Mouse (Mus musculus): ENCODE results near the gene Dyrk1a.
"Not testable (repeated sequence)": the region's sequence is repeated elsewhere in the genome, so short reads cannot be mapped to it uniquely, and the experiment has no call there.

The Dyrk1a gene

DNA sequence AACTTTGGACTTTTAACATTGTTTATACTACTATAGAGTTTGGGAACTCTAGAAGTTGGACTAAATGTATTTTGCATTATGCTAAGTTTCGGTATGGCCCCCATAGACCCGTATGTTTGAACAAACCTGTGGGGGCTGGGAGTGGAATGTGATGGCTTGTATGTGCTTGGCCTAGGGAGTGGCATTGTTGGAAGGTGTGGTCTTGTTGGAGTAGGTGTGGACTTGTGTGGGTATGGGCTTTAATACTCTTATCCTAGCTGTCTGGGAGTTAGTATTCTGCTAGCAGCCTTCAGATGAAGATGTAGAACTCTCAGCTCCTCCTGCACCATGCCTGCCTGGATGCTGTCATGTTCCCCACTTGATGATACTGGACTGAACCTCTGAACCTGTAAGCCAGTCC, 72.0 kb downstream of the Dyrk1a start:
- DNase-seq: no peak

GRCm38 (mm10) chr16:94647153-94647552, 77.3 kb downstream of the Dyrk1a start:
- DNase-seq: no peak

DNA sequence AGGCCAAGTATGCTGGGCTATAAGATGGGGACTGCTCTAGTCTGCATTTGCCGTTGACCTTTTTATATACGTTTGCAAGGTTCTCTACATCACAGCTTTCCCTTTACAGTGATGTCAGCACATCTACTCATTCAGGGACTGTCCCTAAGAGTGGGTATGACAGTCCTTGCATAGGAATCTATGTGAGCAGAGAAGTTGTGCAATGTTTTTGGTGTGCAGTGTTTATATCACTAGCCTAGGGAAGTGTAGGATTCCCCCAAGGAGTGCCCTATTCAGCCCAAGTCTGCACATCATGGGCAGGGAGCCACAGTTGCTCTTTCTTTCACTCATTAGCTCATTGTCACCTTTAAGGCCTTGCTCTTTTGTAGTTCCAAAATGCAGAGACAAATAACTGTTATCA, 78.1 kb downstream of the Dyrk1a start:
- DNase-seq: no peak

DNA sequence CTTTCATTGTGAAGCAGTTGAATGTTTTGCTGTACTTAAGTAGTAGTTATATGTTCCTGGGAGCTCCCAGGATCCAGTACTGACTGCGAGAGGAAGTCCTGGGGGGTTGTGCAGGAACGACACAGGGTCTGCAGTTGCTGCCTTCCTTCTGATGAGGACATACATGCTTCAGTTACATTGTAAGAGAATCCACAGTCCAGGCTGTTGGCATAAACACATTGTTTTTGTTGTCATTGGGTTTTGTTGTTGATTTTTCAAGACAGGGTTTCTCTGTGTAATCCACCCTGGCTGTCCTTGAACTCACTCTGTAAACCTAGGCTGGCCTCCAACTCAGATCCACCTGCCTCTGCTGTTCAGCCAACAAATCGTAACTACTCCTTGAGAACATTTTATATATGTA, 80.1 kb downstream of the Dyrk1a start:
- no peak for DNase-seq

DNA sequence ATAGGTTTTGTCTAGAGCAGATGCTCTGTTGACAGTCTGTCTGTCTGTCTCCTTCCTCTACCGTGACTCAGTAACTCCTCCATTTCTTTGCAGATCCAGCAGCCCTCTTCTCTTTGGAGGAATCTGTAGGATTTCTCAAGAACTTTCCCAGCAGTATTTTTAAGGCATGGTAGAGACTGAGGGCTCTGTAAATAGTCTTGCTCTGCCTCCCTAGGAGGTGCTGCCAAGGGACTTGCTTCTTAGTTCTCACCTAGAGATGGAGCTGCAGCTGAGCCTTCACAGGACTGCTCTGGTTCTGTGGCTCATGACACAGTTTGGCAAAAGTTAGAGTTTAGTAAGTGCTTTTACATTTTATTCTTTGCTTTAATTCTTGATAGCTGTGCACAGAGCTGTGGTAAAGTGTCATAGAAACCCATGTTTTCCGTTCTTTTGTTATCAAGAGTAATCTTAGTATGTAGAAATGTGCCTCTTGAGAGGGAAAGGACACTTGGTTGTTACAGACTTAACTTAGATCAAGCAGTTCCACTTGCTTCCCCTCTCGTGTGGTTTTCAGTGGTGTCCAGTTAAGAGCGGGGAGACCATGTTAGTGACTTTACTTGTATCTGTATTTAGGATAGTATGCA, 82.4 kb downstream of the Dyrk1a start:
- no peak for DNase-seq

DNA sequence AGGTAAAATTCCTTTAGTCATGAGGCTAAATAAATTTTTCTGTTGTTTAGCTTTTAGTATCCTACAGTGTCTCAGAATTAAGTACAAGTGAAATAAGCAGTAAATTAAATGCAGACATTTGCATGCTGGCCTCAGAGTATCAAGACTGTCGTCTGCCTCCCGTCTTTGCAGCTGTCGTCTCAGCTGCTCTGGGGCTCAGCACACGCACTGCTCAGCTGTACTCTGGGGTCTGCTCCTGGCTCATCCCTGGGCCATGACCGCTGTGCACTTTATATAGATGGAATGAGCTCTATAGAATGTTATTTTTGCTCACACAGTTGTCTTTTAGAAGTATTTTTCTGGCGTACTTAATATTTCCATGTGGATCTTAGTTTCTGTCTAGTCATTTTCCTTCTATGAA, 85.3 kb downstream of the Dyrk1a start:
- peak in 1 of 2 experiments; percentile 2 for DNase-seq

DNA sequence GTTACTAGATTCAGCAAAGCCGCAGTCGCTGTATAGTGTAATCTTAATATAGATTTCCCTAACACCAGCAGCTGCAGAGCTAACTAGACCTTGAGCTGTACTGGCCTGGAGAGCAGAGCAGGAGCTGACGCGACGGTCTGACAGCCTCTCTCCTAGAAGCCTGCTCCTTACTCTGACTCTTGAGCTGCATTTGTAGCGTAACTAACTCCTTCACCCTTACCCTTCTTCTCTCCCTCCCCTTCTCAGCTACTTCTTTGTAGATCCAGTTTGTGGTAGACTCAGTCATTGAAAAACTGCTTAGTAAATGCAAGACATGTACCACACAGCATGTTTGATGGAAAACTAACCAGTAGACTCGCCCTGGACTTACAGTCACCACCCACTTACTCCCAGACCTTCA, 87.1 kb downstream of the Dyrk1a start:
- peak in 1 of 2 experiments; percentile 4 for DNase-seq

GRCm38 (mm10) chr16:94659394-94659793, 89.6 kb downstream of the Dyrk1a start:
- peak; percentile 65 to 75 for DNase-seq

- no peak for DNase-seq
Measured at GRCm38 (mm10) chr16:94660221-94660620, 90.4 kb downstream of the Dyrk1a start.

DNA sequence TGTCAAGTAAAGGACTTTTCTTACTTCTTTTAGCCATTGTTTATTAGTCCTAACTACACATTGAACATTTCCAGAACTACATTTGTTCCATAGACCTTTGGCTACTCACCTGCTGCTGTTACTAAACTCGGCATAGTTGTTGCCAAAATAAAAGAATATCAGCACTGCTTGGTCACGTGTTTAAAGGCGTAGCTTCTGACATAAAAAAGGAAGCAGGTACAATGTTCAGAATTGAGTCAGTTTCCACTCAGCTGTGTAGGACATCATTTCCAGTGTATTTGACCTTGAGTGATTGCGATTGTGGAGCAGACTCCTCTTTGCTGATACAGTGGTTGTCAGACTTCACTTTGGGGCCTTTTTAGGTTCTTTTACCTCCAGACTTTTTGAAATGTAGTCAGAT, 97.7 kb downstream of the Dyrk1a start:
- DNase-seq: no peak

DNA sequence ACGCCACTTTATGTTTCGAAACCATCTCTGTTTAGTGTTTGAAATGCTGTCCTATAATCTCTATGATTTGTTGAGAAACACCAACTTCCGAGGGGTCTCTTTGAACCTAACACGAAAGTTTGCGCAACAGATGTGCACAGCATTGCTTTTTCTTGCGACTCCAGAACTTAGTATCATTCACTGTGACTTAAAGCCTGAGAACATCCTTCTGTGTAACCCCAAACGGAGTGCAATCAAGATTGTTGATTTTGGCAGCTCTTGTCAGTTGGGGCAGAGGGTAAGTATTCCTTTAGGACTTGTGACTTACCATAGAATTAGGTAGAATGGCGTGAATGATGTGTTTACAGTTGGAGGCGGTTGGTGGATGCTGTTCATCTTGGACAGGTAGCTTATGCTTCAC, 101.5 kb downstream of the Dyrk1a start:
- DNase-seq: no peak

- no peak for DNase-seq
Measured at GRCm38 (mm10) chr16:94680924-94681323, 111.1 kb downstream of the Dyrk1a start.

DNA sequence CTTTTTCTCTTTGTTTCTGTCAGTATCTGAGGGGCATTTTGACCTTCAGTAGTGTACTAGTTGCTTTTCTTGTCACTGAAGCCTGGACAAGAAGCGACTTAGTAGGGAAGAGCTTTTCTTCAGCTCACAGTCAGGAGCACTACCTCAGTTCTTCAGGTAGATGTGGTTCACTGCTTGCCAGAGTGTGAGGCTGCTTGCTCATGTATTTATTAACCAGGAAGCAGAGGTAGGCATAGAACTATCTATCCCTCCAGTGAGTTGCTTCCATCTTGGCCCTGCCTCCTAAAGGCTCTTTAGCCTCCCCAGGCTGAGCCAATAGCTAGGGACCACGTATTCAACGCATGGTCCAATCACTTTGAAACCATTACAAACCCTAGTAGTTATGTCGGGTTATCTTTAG, 112.0 kb downstream of the Dyrk1a start:
- no peak for DNase-seq

- DNase-seq: no peak
Measured at GRCm38 (mm10) chr16:94683960-94684359, 114.2 kb downstream of the Dyrk1a start.

- no peak for DNase-seq
Measured at GRCm38 (mm10) chr16:94693687-94694305, 124.0 kb downstream of the Dyrk1a start.

- no peak for DNase-seq
Measured at GRCm38 (mm10) chr16:94697553-94697952, 127.7 kb downstream of the Dyrk1a start.

GRCm38 (mm10) chr16:94698234-94698633, 128.4 kb downstream of the Dyrk1a start:
- DNase-seq: not testable (repeated sequence)

DNA sequence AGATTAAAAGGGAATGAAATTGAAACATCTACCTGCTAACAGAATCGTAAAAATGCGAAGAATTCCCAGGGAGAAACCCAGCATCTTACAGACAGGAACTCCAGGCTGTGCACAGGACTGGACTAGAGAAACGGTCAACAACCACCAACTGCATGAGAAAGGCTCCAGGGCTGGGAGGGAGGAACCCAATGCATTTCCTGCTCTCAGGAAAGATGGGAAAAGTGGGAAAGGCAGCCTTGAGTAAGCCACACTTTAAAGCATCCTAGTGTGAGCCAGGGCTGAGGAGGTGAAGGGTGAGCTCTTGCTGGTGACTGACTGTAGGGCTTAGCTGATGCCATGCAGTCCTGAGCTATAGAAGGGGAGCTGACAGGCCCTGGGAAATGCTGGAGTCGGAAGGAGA, 131.3 kb downstream of the Dyrk1a start:
- DNase-seq: no peak

- no peak for DNase-seq
Measured at GRCm38 (mm10) chr16:94701971-94702370, 132.2 kb downstream of the Dyrk1a start.

DNA sequence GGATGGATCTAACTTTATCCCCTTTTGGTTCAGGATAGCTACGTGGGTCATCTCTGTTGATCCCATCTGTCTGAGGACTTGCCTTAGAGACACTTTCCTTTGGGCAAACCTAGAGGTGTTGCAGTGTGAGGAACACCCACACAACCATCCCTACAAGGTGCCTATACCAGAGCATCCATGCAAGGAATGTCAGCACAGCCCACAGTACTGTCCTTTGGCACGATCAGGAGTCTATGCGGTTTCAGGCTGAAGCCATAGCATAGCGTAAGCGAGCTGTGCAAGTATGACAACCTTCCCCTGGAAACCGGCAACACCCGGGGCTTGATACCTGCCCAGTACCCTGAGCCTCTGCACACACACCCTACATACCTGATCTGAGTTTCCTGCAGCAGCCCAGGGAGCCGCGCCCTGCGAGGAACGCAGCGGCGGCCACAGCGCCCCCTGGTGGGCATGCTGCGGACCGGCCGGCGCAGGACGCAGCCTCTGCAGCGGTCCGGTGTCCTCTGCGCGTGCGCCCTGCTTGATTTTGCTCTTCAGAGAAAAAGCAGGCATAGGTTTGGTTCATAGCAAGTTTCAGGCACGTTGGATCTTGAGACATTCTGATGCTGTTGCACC, 143.8 kb downstream of the Dyrk1a start:
- peak; percentile 84 to 93 for DNase-seq

GRCm38 (mm10) chr16:94714483-94714882, 144.7 kb downstream of the Dyrk1a start:
- DNase-seq: no peak

- no peak for DNase-seq
Measured at GRCm38 (mm10) chr16:94717051-94717450, 147.2 kb downstream of the Dyrk1a start.

DNA sequence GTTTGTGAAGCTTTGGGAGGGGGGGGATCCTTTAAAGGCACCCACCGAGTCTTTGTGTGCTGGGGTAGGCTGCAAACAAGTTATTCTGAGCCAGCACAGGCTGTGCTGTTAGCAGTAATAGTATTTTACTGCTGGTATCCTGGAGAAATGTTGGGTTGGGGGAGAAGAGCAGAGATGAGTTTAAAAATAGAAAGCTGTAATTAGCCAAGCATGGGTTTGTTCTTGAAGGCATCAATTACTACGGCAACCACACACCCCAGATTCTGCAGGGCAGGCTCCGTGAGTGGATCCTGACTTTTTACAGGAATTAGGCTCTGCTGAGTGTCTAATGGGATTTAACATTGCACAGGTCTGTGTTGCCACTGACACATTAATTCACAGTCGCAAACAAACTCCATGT, 149.1 kb downstream of the Dyrk1a start:
- DNase-seq: no peak

- DNase-seq: no peak
Measured at GRCm38 (mm10) chr16:94719488-94719887, 149.7 kb downstream of the Dyrk1a start.
